Mouse (Mus musculus) spleen, adult 2 months (tissue): Measurements from ENCODE around the gene Gm17949. TPM values are rescaled to one million over a fixed set of nuclear protein-coding genes. Genes with fewer than 3 reads are reported as not detected.
"Not testable (repeated sequence)": the region's sequence is repeated elsewhere in the genome, so short reads cannot be mapped to it uniquely, and the experiment has no call there.

Experiments
- DNase-seq, 2 experiments: peaks; one replicate each; pipeline versions ENCODE4 v3.0.0 to v3.0.0-alpha.2; 2012 to 2021; ENCODE audit warnings: low spot score in 2 of 2, low read depth in 1 of 2
- H3K27ac ChIP-seq: fragments of 200-500 bp; 2 replicates; pipeline ENCODE4 v1.5.1; 2012; ENCODE audit warnings: low read length, inconsistent platforms; ENCODE audit not compliant: insufficient read depth
- H3K27me3 ChIP-seq: fragments of 200-500 bp; 2 replicates; pipeline ENCODE4 v1.6.1; 2012; ENCODE audit warnings: mild to moderate bottlenecking, moderate library complexity, low read length, inconsistent platforms; ENCODE audit not compliant: control insufficient read depth, insufficient read depth
- H3K36me3 ChIP-seq: fragments of 200-500 bp; 2 replicates; pipeline ENCODE4 v1.6.1; 2012; ENCODE audit warnings: mild to moderate bottlenecking, low read length, inconsistent platforms; ENCODE audit not compliant: control insufficient read depth, insufficient read depth
- H3K4me1 ChIP-seq: fragments of 200-500 bp; 2 replicates; pipeline ENCODE4 v1.6.1; 2011; ENCODE audit warnings: inconsistent platforms; ENCODE audit not compliant: control insufficient read depth, insufficient read depth, insufficient read length
- H3K4me3 ChIP-seq: fragments of 200-500 bp; 2 replicates; pipeline ENCODE4 v1.5.1; 2011; ENCODE audit warnings: mild to moderate bottlenecking, inconsistent platforms; ENCODE audit not compliant: insufficient read depth, insufficient read length; ENCODE audit errors: extremely low read depth
- CTCF ChIP-seq: fragments of 200-500 bp; IDR thresholded peaks from 2 replicates; pipeline ENCODE4 v1.5.1; 2011; ENCODE audit warnings: mild to moderate bottlenecking, inconsistent platforms; ENCODE audit not compliant: insufficient read depth, insufficient read length, insufficient replicate concordance; ENCODE audit errors: extremely low read depth
- POLR2A ChIP-seq: fragments of 200-500 bp; IDR thresholded peaks from 2 replicates; pipeline ENCODE4 v1.6.1; 2011; ENCODE audit warnings: low read depth, low read length, inconsistent platforms
- WGBS: fragments of 180-500 bp; shearing (Covaris S2); methylation state at CpG from one replicate; pipeline ENCODE4 v1.1.7; 2018; 5-methylcytosine and 5-hydroxymethylcytosine counted together
- polyA plus RNA-seq: library from polyadenylated mRNA; depleted of rRNA; stranded (reverse); fragments of >200 nt; gene quantifications from 2 replicates; pipeline ENCODE4 v1.2.3, GENCODE M21; 2012

Gm17949 gene
- polyA plus RNA-seq, 1 experiment: 0.07 TPM

DNA sequence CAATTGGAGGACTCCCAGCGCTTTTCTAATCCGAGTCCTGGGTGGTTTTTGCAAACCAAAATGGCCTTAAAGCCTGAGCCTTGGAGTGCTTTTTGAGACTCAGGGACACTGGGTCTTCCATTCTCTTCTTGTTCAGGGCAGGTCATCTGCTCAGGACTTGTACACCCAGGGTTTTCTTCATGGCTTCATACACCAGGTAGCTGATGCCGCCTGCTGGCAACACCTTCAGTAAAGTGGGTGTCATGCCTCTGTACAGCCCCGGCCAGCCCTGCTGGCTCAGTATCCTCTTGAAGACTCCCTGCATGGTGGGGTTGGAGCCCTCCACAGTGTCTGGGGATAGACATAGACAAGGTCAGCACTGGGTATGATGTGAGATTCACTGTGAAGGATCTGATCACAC is 21.6 kb downstream of the Gm17949 start:
- Histone ChIP-seq H3K4me1 (peaks cover 11% of the 10 kb centered on the region), H3K27me3 (no peaks in the 10 kb centered on the region), H3K36me3 (peaks cover 6% of the 10 kb centered on the region), H3K4me3 (no peak overlapping the region), H3K27ac (no peak overlapping the region)
- no peak for DNase-seq
- 89% methylated on average over 4 of the region's 4 CpGs for WGBS
- TF ChIP-seq CTCF: no peak
- no peak for TF ChIP-seq POLR2A

DNA sequence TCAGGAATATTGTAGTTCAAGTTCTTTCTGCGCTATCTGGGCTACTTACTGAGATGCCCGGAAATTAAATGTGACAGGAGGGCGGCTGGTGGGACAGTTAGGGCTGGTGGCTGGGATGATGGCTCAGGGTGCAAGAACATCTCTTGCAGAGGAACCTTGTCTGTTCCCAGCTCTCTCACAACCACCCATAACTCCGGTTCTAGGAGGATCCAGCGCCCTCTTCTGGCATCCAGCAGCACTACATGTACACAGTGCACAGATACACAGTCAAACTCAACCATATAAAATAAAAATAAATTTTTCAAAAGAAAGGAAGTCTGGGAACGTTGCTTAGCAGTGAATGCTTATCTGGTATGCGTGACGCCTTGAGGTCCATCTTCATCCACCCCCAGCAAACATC is 27.7 kb downstream of the Gm17949 start:
- H3K36me3 ChIP-seq: no peaks in the 10 kb centered on the region
- no peaks in the 10 kb centered on the region; the same call in 1 of the 2 replicates for H3K27me3 ChIP-seq
- H3K4me1 ChIP-seq: peaks cover 3% of the 10 kb centered on the region; the same call in 1 of the 2 replicates
- no peak for DNase-seq
- no peak overlapping the region for H3K27ac ChIP-seq
- no peak for TF ChIP-seq POLR2A
- no peak for TF ChIP-seq CTCF
- no peak overlapping the region for H3K4me3 ChIP-seq
- 56% methylated on average over 8 of the region's 8 CpGs for WGBS

DNA sequence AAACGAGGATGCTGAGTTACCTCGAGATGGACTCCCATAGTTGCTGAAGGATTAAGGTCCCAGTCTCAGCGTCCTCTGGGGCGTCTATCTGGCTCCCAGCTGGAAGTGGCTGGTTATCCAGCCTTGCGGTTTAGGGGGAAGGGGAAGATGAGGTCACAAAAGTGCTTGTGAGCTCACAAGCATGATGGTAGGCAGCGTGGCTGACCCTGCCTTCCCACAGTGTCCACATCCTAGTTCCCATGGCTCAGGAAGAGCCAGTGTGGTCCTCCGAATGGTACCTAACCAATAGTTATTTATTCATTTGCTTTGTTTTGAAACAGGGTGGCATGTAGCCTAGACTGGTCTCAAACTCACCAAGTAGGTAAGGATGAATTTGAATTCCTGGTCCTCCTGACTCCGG is 30.3 kb downstream of the Gm17949 start, which contains the start of gene Slc25a41:
Gene Slc25a41, minus strand, starts transcription at position 101 of the 400 bp plus-strand sequence.
- TF ChIP-seq CTCF: no peak
- no peaks in the 10 kb centered on the region; the same call in 1 of the 2 replicates for H3K27me3 ChIP-seq
- no peaks in the 10 kb centered on the region for H3K4me1 ChIP-seq
- no peak for DNase-seq
- H3K4me3 ChIP-seq: no peak within 1 kb of the TSS
- H3K36me3 ChIP-seq: no peaks in the 10 kb centered on the region
- no peak within 1 kb of the TSS for H3K27ac ChIP-seq
- 87% methylated on average over 8 of the region's 8 CpGs for WGBS

DNA sequence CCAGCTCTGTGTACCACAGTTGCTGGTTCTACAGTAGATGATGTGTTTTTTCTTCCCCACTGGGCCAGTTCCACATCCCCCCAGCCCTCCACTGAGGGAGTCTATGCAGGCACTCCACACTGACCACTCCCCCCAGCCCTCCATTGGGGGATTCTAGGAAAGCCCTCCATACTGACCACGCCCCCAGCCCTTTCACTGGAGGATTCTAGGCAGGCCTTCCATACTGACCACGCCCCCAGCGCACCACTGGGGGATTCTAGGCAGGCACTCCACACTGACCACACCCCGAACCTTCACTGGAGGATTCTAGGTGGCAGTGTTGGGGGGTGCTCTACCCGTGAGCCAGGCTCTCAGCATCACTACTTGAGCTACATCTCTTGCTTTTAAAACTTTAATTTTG is 36.1 kb downstream of the Gm17949 start:
- H3K27ac ChIP-seq: no peak overlapping the region
- H3K27me3 ChIP-seq: no peaks in the 10 kb centered on the region
- H3K36me3 ChIP-seq: no peaks in the 10 kb centered on the region
- TF ChIP-seq POLR2A (no peak), CTCF (no peak)
- no peaks in the 10 kb centered on the region for H3K4me1 ChIP-seq
- no peak overlapping the region for H3K4me3 ChIP-seq
- WGBS: 87% methylated on average over 5 of the region's 5 CpGs
- DNase-seq: no peak

DNA sequence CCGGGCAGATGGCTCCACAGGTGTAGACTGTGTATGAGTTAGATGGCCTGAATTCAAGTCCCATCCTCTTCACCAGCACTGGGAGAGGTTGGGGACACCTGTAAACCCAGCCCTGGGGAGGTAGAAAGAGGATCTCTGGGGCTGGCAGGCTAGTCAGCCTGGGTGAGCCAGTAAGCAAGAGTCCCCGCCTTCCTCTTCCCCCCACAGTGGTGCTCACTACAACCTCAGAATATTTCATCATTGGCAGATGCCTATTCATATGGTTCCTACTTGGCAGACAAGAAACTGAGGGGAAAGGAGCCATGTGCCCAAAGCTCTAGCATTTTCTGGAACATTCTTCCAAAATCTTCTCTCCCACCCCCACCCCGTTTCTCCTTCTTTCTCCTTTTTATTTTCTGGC is 37.5 kb downstream of the Gm17949 start:
- no peak for TF ChIP-seq CTCF
- TF ChIP-seq POLR2A: no peak
- no peak overlapping the region for H3K27ac ChIP-seq
- H3K4me3 ChIP-seq: no peak overlapping the region
- 60% methylated on average over 3 of the region's 3 CpGs for WGBS
- H3K36me3 ChIP-seq: no peaks in the 10 kb centered on the region
- H3K4me1 ChIP-seq: no peaks in the 10 kb centered on the region
- H3K27me3 ChIP-seq: no peaks in the 10 kb centered on the region
- DNase-seq: no peak

DNA sequence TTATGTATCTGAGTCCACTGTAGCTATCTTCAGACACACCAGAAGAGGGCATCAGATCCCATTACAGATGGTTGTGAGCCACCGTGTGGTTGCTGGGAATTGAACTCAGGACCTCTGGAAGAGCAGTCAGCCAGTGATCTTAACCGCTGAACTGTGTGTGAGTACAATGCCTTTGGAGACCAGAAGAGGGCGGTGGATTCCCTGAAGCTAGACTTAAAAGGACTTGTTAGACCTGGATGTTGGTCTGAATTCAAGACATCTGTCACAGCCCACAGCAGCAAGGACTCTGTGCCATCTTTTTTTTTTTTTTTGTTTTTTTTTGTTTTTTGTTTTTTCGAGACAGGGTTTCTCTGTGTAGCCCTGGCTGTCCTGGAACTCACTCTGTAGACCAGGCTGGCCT is 40.4 kb downstream of the Gm17949 start:
- H3K27ac ChIP-seq, DNase-seq, H3K4me1 ChIP-seq, H3K36me3 ChIP-seq, H3K27me3 ChIP-seq, H3K4me3 ChIP-seq: not testable (repeated sequence)
- 86% methylated on average over 4 of the region's 4 CpGs for WGBS
- TF ChIP-seq CTCF: peak; percentile 4; the same call in 1 of the 2 replicates

DNA sequence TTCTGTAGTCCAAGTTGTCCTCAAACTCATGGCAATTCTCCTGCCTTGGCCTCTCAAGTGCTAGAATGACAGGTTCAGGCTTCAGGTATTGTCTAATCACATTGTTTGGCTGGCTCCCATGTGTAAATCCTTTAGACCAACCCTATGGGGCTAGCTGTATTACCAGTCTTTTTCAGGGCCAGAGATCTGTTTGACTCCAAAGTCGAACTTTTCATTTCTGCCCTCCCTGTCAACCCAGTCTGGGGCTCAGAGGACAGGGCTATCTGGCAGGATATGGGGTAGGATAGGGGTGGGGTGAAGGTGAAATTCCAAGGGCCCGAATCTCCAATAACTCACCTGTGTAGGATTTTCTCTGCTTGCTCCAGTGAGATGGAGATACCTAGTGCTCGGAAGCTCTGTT is 45.0 kb downstream of the Gm17949 start:
- H3K36me3 ChIP-seq: no peaks in the 10 kb centered on the region
- peaks cover 8% of the 10 kb centered on the region; the same call in 1 of the 2 replicates for H3K4me1 ChIP-seq
- DNase-seq: no peak
- H3K27me3 ChIP-seq: no peaks in the 10 kb centered on the region
- no peak overlapping the region for H3K4me3 ChIP-seq
- TF ChIP-seq CTCF: no peak
- TF ChIP-seq POLR2A: no peak
- no peak overlapping the region for H3K27ac ChIP-seq
- 84% methylated on average over 3 of the region's 3 CpGs for WGBS
